Mouse (Mus musculus) left cerebral cortex, postnatal 4 days (tissue): ENCODE results near the gene Slbp. TPM values are rescaled to one million over a fixed set of nuclear protein-coding genes. Genes with fewer than 3 reads are reported as not detected.

Experiments
- DNase-seq: peaks from one replicate; pipeline ENCODE4 v3.0.0-alpha.2; 2022
- intact Hi-C: fragments of 180-260 bp; cut with DNase I; formaldehyde crosslinking; loops from one replicate; pipeline ENCODE4 v1.15.1; 2025
- total RNA-seq, 2 experiments: library from RNA; stranded (reverse); gene quantifications; 2 replicates each; pipeline ENCODE4 v1.2.3; 2021

Gene Slbp
- total RNA-seq, 2 experiments from 2014 or later = 36.1 to 39.2 TPM

GRCm38 (mm10) chr5:33681611-33682388 is 29.4 kb upstream of the Slbp start:
- DNase-seq = no peak
- intact Hi-C loops = no loop called here

GRCm38 (mm10) chr5:33681044-33681443 is 28.7 kb upstream of the Slbp start:
- no peak for DNase-seq
- intact Hi-C loops = no loop called here

- intact Hi-C loops = no loop called here
Observed at GRCm38 (mm10) chr5:33678244-33678643, 25.9 kb upstream of the Slbp start.

GRCm38 (mm10) chr5:33675964-33676363 is 23.6 kb upstream of the Slbp start:
- intact Hi-C loops = no loop called here
- DNase-seq = peak; percentile 76

More at GRCm38 (mm10) chr5:33678244-33678643, 25.9 kb upstream of the Slbp start:
- DNase-seq = no peak

GRCm38 (mm10) chr5:33674439-33674838 is 22.1 kb upstream of the Slbp start:
- intact Hi-C loops = no loop called here
- peak; percentile 74 for DNase-seq

GRCm38 (mm10) chr5:33671659-33672058 is 19.3 kb upstream of the Slbp start:
- intact Hi-C loops = no loop called here
- DNase-seq = no peak

GRCm38 (mm10) chr5:33668223-33668622 is 15.8 kb upstream of the Slbp start:
- intact Hi-C loops = no loop called here
- DNase-seq = no peak

GRCm38 (mm10) chr5:33658664-33659050 is 6.3 kb upstream of the Slbp start:
- peak; percentile 22 for DNase-seq
- intact Hi-C loops = no loop called here

- peak; percentile 99 for DNase-seq
- intact Hi-C loops = no loop called here
Observed at GRCm38 (mm10) chr5:33657787-33658663, 5.7 kb upstream of the Slbp start, which contains the start of the genes Tacc3 and Tmem129. TSS of gene Tacc3 (plus strand) at chr5:33658128. TSS of gene Tmem129 (minus strand) at chr5:33658416.

GRCm38 (mm10) chr5:33657251-33657786 is 4.9 kb upstream of the Slbp start:
- no peak for DNase-seq
- intact Hi-C loops = no loop called here

- intact Hi-C loops = no loop called here
- DNase-seq = no peak
Observed at GRCm38 (mm10) chr5:33656739-33657138, 4.4 kb upstream of the Slbp start.

GRCm38 (mm10) chr5:33655251-33655840 is 3.0 kb upstream of the Slbp start:
- intact Hi-C loops = no loop called here
- DNase-seq = no peak

- intact Hi-C loops = no loop called here
- no peak for DNase-seq
Observed at GRCm38 (mm10) chr5:33654424-33654823, 2.0 kb upstream of the Slbp start.

GRCm38 (mm10) chr5:33652783-33653173 is 404 bp upstream of the Slbp start:
- DNase-seq = no peak
- intact Hi-C loops = no loop called here

GRCm38 (mm10) chr5:33651541-33651920 is 843 bp downstream of the Slbp start:
- intact Hi-C loops = no loop called here
- no peak for DNase-seq

GRCm38 (mm10) chr5:33651017-33651416 is 1.4 kb downstream of the Slbp start:
- DNase-seq = no peak
- intact Hi-C loops = no loop called here

GRCm38 (mm10) chr5:33640652-33641051 is 11.7 kb downstream of the Slbp start:
- intact Hi-C loops = no loop called here
- DNase-seq = peak; percentile 26

- DNase-seq = no peak
- intact Hi-C loops = no loop called here
Observed at GRCm38 (mm10) chr5:33638826-33639225, 13.5 kb downstream of the Slbp start.

- DNase-seq = no peak
- intact Hi-C loops = no loop called here
Observed at GRCm38 (mm10) chr5:33637606-33638350, 14.6 kb downstream of the Slbp start.

GRCm38 (mm10) chr5:33635361-33635760 is 17.0 kb downstream of the Slbp start:
- intact Hi-C loops = no loop called here
- no peak for DNase-seq
